Mouse (Mus musculus) mouse embryonic stem cell (cell line): ENCODE data around the gene Cyb5r1.

Experiments used
- in situ Hi-C, 2 experiments: fragments of 300-500 bp; cut with MboI; formaldehyde crosslinking; loops; 1 replicate in 1 of 2; 3 replicates in 1 of 2; pipeline ENCODE4 v1.14.3; 2019 to 2020; ENCODE audit warnings: low sequenced_read_pairs in 2 of 2, low pct_unique_long_range_greater_than_20kb in 1 of 2, mixed read lengths in 1 of 2; ENCODE audit not compliant: unreplicated experiment in 1 of 2

The Cyb5r1 gene

GRCm38 (mm10) chr1:134405509-134406413 lies at the start of gene Cyb5r1:
Gene Cyb5r1, plus strand, starts transcription at chr1:134405559.
- in situ Hi-C loops = no loop called here

- in situ Hi-C loops = loop anchor here (10.0 kb wide), 1 partner anchor 267 kb away; no protein-coding TSS in a partner anchor
These were observed 47.9 kb upstream of the Cyb5r1 start for GRCm38 (mm10) chr1:134357461-134357860.

GRCm38 (mm10) chr1:134360656-134361055 lies 44.7 kb upstream of the Cyb5r1 start:
- in situ Hi-C loops = loop anchor here in 1 of 2 experiments (10.0 kb wide), 1 partner anchor 74 kb away; no protein-coding TSS in a partner anchor

GRCm38 (mm10) chr1:134361195-134361856 lies 44.0 kb upstream of the Cyb5r1 start:
- in situ Hi-C loops = loop anchor here in 1 of 2 experiments (10.0 kb wide), 1 partner anchor 73 kb away; no protein-coding TSS in a partner anchor

GRCm38 (mm10) chr1:134361857-134362212 lies 43.5 kb upstream of the Cyb5r1 start, which contains the start of gene Tmem183a:
Gene Tmem183a, minus strand, starts transcription at chr1:134361979.
- in situ Hi-C loops = loop anchor here in 1 of 2 experiments (10.0 kb wide), 1 partner anchor 73 kb away; no protein-coding TSS in a partner anchor

- in situ Hi-C loops = loop anchor here in 1 of 2 experiments (10.0 kb wide), 1 partner anchor 72 kb away; no protein-coding TSS in a partner anchor
These were observed 42.2 kb upstream of the Cyb5r1 start for GRCm38 (mm10) chr1:134363194-134363593.

GRCm38 (mm10) chr1:134365491-134365890 lies 39.9 kb upstream of the Cyb5r1 start:
- in situ Hi-C loops = loop anchor here in 1 of 2 experiments (10.0 kb wide), 1 partner anchor 69 kb away; no protein-coding TSS in a partner anchor

- in situ Hi-C loops = loop anchor here in 1 of 2 experiments (10.0 kb wide), 1 partner anchor 66 kb away; no protein-coding TSS in a partner anchor
These were observed 36.5 kb upstream of the Cyb5r1 start for GRCm38 (mm10) chr1:134368777-134369337.

- in situ Hi-C loops = no loop called here
These were observed 31.2 kb upstream of the Cyb5r1 start for GRCm38 (mm10) chr1:134374124-134374523.

GRCm38 (mm10) chr1:134381051-134381450 lies 24.3 kb upstream of the Cyb5r1 start:
- in situ Hi-C loops = no loop called here

- in situ Hi-C loops = no loop called here
These were observed 23.3 kb upstream of the Cyb5r1 start for GRCm38 (mm10) chr1:134381795-134382625.

- in situ Hi-C loops = no loop called here
These were observed 20.8 kb upstream of the Cyb5r1 start for GRCm38 (mm10) chr1:134384581-134384980.

- in situ Hi-C loops = no loop called here
These were observed 20.2 kb upstream of the Cyb5r1 start for GRCm38 (mm10) chr1:134385176-134385575.

GRCm38 (mm10) chr1:134385666-134386065 lies 19.7 kb upstream of the Cyb5r1 start, which contains the start of gene 4933406M09Rik:
Gene 4933406M09Rik, plus strand, starts transcription at chr1:134385940.
- in situ Hi-C loops = no loop called here

- in situ Hi-C loops = no loop called here
These were observed 11.5 kb upstream of the Cyb5r1 start for GRCm38 (mm10) chr1:134393827-134394226.

- in situ Hi-C loops = no loop called here
These were observed 7.1 kb upstream of the Cyb5r1 start for GRCm38 (mm10) chr1:134398210-134398609.

- in situ Hi-C loops = no loop called here
These were observed 5.6 kb upstream of the Cyb5r1 start for GRCm38 (mm10) chr1:134399735-134400134.

- in situ Hi-C loops = no loop called here
These were observed 1.0 kb downstream of the Cyb5r1 start for GRCm38 (mm10) chr1:134406414-134406771.
